Mouse (Mus musculus) midbrain, embryonic 13.5 days (tissue): ENCODE measurements at regions not wholly inside any gene's neighbourhood (a gene's known extent, or its start where the extent isn't known, plus 50 kb on each side); places are given as distances from the start of the nearest gene placed in this dataset.

Source experiments
- ATAC-seq: fragments of 200-750 bp; cut with Nextera tagmentation; 2 replicates; pipeline ENCODE4 v1.8.0; 2017; ENCODE audit warnings: mild to moderate bottlenecking, moderate TSS enrichment, moderate library complexity
- H3K27ac ChIP-seq: fragments of 300-500 bp; sonication (generic); 2 replicates; pipeline ENCODE4 v1.5.1; 2015; ENCODE audit warnings: inconsistent platforms, mild to moderate bottlenecking, moderate library complexity
- H3K27me3 ChIP-seq: fragments of 300-500 bp; sonication (generic); 2 replicates; pipeline ENCODE4 v1.6.1; 2015; ENCODE audit warnings: mild to moderate bottlenecking, inconsistent platforms
- H3K36me3 ChIP-seq: fragments of 300-500 bp; sonication (generic); 2 replicates; pipeline ENCODE4 v1.6.1; 2015; ENCODE audit warnings: mild to moderate bottlenecking, inconsistent platforms
- H3K4me1 ChIP-seq: fragments of 300-500 bp; sonication (generic); replicated peaks from 2 replicates; pipeline ENCODE4 v1.6.1; 2015; ENCODE audit warnings: inconsistent platforms
- H3K4me2 ChIP-seq: fragments of 300-500 bp; sonication (generic); replicated peaks from 2 replicates; pipeline ENCODE4 v1.6.1; 2015; ENCODE audit warnings: moderate library complexity, mild to moderate bottlenecking, inconsistent platforms
- H3K4me3 ChIP-seq: fragments of 300-500 bp; sonication (generic); replicated peaks from 2 replicates; pipeline ENCODE4 v1.5.1; 2015; ENCODE audit warnings: mild to moderate bottlenecking, inconsistent platforms
- H3K9ac ChIP-seq: fragments of 300-500 bp; sonication (generic); replicated peaks from 2 replicates; pipeline ENCODE4 v1.6.1; 2015; ENCODE audit warnings: mild to moderate bottlenecking, inconsistent platforms
- H3K9me3 ChIP-seq: fragments of 300-500 bp; sonication (generic); 2 replicates; pipeline ENCODE4 v1.6.1; 2016; ENCODE audit warnings: mild to moderate bottlenecking, inconsistent platforms
- WGBS: fragments of 180-500 bp; shearing (Covaris S2); methylation state at CpG from one replicate; pipeline ENCODE4 v1.1.7; 2015; 5-methylcytosine and 5-hydroxymethylcytosine counted together

- Histone ChIP-seq H3K36me3 (no peaks in the 10 kb centered on the region), H3K4me1 (0 out of 2 replicates have a peak, but pooled peaks cover 3% of the 10 kb centered on the region), H3K27me3 (no peaks in the 10 kb centered on the region), H3K4me3 (no peak overlapping the region), H3K9ac (no peak overlapping the region), H3K9me3 (no peaks in the 10 kb centered on the region), H3K27ac (no peak overlapping the region), H3K4me2 (no peak overlapping the region)
- WGBS = 84% methylated on average over 5 of the region's 5 CpGs
- ATAC-seq = no peak
Observed at GRCm38 (mm10) chr4:87451251-87451650, 221.0 kb upstream of the Slc24a2 start.

DNA sequence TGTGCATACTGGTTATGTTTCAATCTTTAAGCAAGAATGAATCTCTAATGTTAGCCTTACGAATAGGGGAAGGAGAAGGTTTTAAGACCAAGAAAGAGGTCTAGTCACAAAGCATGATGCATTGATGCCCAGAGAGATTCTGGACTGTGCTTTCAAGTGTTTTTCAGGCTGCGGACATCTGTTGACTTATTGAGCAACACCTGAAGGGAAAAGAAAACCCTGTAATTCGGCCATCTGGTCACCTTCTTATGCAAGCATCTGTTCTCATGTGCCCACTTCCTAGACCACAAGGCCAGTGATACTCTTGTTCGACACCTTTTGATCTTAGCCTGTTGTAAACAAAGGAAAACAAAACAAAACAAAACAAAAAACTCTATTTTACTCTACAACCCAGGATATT lies 218.1 kb upstream of the Slc24a2 start:
- 83% methylated on average over 4 of the region's 4 CpGs for WGBS
- Histone ChIP-seq H3K27me3 (no peaks in the 10 kb centered on the region), H3K36me3 (no peaks in the 10 kb centered on the region), H3K9ac (no peak overlapping the region), H3K27ac (no peak overlapping the region), H3K4me1 (0 out of 2 replicates have a peak, but pooled peaks cover 3% of the 10 kb centered on the region), H3K4me3 (no peak overlapping the region), H3K9me3 (no peaks in the 10 kb centered on the region), H3K4me2 (no peak overlapping the region)
- no peak for ATAC-seq

DNA sequence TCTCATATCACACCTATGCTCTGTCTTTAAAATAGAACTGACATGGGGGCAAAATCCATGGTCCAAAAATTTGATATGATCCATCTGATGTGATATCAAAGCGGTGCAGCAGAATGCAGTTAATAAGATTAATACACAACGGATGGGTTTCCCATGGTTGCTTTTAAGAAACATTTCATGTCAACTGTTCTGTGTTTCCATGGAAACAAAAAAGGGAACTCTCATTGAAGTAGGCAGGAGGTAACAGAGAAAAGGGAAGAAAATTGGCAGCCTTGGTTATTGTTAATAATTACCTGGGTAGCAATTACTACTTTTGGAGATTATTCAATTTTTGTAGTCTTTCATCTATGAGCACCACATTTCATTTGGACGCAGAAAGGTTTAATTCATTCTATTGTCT lies 216.6 kb upstream of the Slc24a2 start:
- Histone ChIP-seq H3K27ac (no peak overlapping the region), H3K9ac (no peak overlapping the region), H3K9me3 (no peaks in the 10 kb centered on the region), H3K4me3 (no peak overlapping the region), H3K36me3 (no peaks in the 10 kb centered on the region), H3K4me2 (no peak overlapping the region), H3K4me1 (0 out of 2 replicates have a peak, but pooled peaks cover 3% of the 10 kb centered on the region), H3K27me3 (no peaks in the 10 kb centered on the region)
- 59% methylated on average over 3 of the region's 3 CpGs for WGBS
- ATAC-seq = no peak

DNA sequence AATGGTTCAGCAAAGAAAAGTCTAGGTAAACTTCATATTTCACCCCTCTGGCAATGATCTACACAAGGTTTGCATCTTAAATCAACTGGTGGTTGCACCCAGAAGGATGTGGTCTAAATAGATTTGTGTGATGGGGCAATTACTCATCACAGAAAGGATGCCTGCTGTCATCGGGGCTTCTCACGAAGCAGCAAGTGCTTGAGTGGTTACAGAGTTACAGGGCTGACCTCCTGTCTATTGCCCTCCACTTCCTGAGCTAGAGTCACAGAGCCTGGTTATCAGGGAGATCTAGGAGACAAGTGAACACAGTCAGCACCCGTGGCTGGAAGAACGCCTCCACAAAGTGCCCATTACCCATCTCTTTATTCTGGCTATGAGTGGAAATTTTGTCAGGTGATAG lies 203.9 kb upstream of the Slc24a2 start:
- Histone ChIP-seq H3K4me1 (no peaks in the 10 kb centered on the region), H3K27me3 (no peaks in the 10 kb centered on the region), H3K9me3 (no peaks in the 10 kb centered on the region), H3K36me3 (no peaks in the 10 kb centered on the region), H3K4me2 (no peak overlapping the region), H3K9ac (no peak overlapping the region), H3K4me3 (no peak overlapping the region), H3K27ac (no peak overlapping the region)
- 90% methylated on average over 4 of the region's 4 CpGs for WGBS
- ATAC-seq = no peak

- WGBS = 76% methylated on average over 3 of the region's 3 CpGs
Observed at GRCm38 (mm10) chr4:87428374-87428773, 198.1 kb upstream of the Slc24a2 start.

GRCm38 (mm10) chr4:87424066-87424465 lies 193.8 kb upstream of the Slc24a2 start:
- Histone ChIP-seq H3K9me3 (no peaks in the 10 kb centered on the region), H3K27ac (no peak overlapping the region), H3K4me3 (no peak overlapping the region), H3K4me1 (peaks cover 12% of the 10 kb centered on the region), H3K4me2 (no peak overlapping the region), H3K27me3 (no peaks in the 10 kb centered on the region), H3K36me3 (no peaks in the 10 kb centered on the region), H3K9ac (no peak overlapping the region)
- ATAC-seq = no peak
- WGBS = 94% methylated on average over 1 of the region's 1 CpGs

More at GRCm38 (mm10) chr4:87428374-87428773, 198.1 kb upstream of the Slc24a2 start:
- ATAC-seq = no peak
- Histone ChIP-seq H3K9ac (no peak overlapping the region), H3K27me3 (no peaks in the 10 kb centered on the region), H3K9me3 (no peaks in the 10 kb centered on the region), H3K4me2 (no peak overlapping the region), H3K27ac (no peak overlapping the region), H3K36me3 (no peaks in the 10 kb centered on the region), H3K4me3 (no peak overlapping the region), H3K4me1 (no peaks in the 10 kb centered on the region)

DNA sequence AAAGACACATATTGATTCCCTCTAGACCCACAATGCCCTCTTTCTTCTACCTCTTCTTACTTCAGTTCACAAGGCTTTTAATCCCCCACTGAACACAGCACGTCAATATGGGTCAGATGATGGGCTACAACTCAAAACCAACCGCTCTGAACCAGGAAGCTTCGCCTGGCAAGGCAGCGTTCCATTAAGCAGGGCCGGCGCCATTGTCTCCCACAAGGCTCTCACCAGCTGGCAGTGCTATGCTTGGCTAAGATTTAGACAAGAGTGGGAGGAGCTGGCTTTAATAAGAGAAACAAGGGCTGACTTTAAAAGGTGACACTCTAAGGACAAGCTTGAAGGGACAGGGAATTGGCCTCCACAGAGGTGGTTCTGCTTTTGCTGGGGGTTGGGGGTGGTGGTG lies 192.3 kb upstream of the Slc24a2 start:
- H3K4me2 ChIP-seq = no peak overlapping the region
- no peaks in the 10 kb centered on the region for H3K9me3 ChIP-seq
- no peaks in the 10 kb centered on the region for H3K27me3 ChIP-seq
- WGBS = 13% methylated on average over 6 of the region's 6 CpGs
- H3K4me3 ChIP-seq = no peak overlapping the region
- peaks cover 12% of the 10 kb centered on the region for H3K4me1 ChIP-seq
- no peak overlapping the region for H3K9ac ChIP-seq
- H3K36me3 ChIP-seq = no peaks in the 10 kb centered on the region
- no peak overlapping the region for H3K27ac ChIP-seq
- peak; percentile 63 for ATAC-seq

DNA sequence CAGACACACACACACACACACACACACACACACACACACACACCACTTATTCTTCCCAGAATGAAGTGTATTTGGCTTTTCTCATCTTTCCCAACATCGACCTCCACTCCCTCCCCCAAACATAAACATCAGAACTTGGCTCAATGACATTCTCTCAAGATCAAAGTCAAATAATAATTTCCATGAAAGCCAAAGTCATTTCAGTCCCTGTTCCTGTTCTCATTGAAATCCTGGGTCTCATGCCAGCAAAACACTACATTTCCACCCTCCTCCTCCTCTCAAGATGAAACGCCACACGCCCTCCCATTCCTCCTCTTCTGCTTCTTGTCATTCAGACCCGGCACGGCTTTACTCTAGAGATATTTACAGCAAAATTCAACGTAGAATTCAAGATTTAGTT lies 173.1 kb upstream of the Slc24a2 start:
- H3K27me3 ChIP-seq = no peaks in the 10 kb centered on the region
- no peaks in the 10 kb centered on the region for H3K9me3 ChIP-seq
- H3K4me3 ChIP-seq = no peak overlapping the region
- H3K27ac ChIP-seq = no peak overlapping the region
- no peaks in the 10 kb centered on the region for H3K36me3 ChIP-seq
- 64% methylated on average over 6 of the region's 6 CpGs for WGBS
- H3K9ac ChIP-seq = no peak overlapping the region
- H3K4me1 ChIP-seq = peaks cover 13% of the 10 kb centered on the region
- no peak overlapping the region for H3K4me2 ChIP-seq
- no peak for ATAC-seq

DNA sequence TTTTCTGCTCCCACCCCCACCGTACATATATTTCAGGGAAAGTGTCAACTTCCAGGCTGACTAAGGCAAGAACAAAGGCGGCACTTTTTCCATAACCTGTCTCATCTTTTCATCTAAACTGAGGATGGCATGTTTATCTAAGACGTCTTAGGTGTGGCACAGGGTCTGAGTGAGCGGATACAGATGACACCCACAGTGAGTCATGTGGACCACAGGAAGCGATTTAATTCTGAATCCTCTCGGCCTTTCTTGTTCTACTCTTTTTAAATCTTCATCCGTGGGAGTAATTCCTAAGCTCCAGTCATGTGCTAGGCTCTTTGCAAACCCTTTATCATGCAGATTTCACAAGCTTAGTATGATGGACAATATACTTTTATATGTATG lies 171.9 kb upstream of the Slc24a2 start:
- no peaks in the 10 kb centered on the region for H3K9me3 ChIP-seq
- no peaks in the 10 kb centered on the region for H3K27me3 ChIP-seq
- peak; percentile 53; the same call in 1 of the 2 replicates for ATAC-seq
- H3K36me3 ChIP-seq = no peaks in the 10 kb centered on the region
- H3K9ac ChIP-seq = no peak overlapping the region
- H3K4me1 ChIP-seq = peaks cover 13% of the 10 kb centered on the region
- 51% methylated on average over 7 of the region's 7 CpGs for WGBS
- H3K27ac ChIP-seq = no peak overlapping the region
- no peak overlapping the region for H3K4me2 ChIP-seq
- no peak overlapping the region for H3K4me3 ChIP-seq

DNA sequence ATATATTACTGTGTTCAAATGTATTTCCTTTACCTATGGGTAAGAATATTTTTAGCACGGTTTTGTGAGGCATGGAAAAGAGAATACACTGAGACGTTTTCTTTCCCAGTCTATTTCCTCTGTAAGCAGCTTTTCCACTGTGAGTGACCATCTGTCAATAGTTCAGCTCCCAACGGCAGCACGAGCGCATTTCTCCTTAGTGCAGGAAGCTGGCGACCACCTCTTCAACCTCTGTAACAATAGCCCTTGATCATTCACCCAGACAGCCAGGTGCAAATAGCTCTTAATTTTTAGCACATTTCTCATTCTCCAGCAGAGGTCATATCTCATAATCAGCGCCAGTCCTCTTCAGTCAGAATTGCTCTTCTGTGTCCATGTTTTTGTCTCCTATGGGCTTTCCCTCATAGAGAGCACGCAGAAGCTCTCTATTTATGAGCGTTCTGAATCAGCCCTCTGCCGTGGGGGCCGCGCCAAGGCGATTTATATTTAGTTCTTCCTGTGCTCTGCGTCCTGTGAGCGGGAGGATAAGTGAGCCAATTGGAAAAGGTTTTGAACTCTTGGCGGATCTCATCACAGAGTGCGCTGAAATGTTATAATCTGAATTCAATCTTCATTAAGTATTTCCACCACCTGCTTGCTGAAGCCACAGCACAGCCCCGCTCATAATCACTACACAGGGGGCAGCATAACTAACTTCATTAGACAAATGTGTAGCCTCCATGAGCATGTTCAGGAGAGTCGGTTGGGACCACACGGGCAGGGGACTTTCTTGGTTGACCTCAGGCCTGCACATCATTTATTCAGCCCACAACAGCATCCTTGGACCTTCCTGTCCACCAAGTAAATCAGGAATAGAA lies 171.3 kb upstream of the Slc24a2 start:
- Histone ChIP-seq H3K36me3 (no peaks in the 10 kb centered on the region), H3K27me3 (no peaks in the 10 kb centered on the region), H3K9me3 (no peaks in the 10 kb centered on the region), H3K4me2 (peak overlapping the region; percentile 25; the same call in 1 of the 2 replicates), H3K4me3 (no peak overlapping the region), H3K27ac (no peak overlapping the region; the same call in 1 of the 2 replicates), H3K4me1 (peaks cover 13% of the 10 kb centered on the region), H3K9ac (no peak overlapping the region)
- peak; percentile 85 for ATAC-seq
- 46% methylated on average over 20 of the region's 20 CpGs for WGBS

- Histone ChIP-seq H3K27ac (no peak overlapping the region), H3K27me3 (no peaks in the 10 kb centered on the region), H3K4me3 (no peak overlapping the region), H3K9me3 (no peaks in the 10 kb centered on the region), H3K9ac (no peak overlapping the region), H3K4me1 (peaks cover 19% of the 10 kb centered on the region), H3K36me3 (no peaks in the 10 kb centered on the region), H3K4me2 (no peak overlapping the region)
- peak; percentile 20; the same call in 1 of the 2 replicates for ATAC-seq
- WGBS = 60% methylated on average over 3 of the region's 3 CpGs
Observed at GRCm38 (mm10) chr4:87386835-87387234, 156.6 kb upstream of the Slc24a2 start.

- Histone ChIP-seq H3K36me3 (no peaks in the 10 kb centered on the region), H3K4me2 (0 out of 2 replicates have a peak overlapping the region, but pooled peaks have one; percentile 11), H3K9ac (no peak overlapping the region), H3K27ac (no peak overlapping the region), H3K4me1 (peaks cover 19% of the 10 kb centered on the region), H3K9me3 (no peaks in the 10 kb centered on the region), H3K27me3 (no peaks in the 10 kb centered on the region), H3K4me3 (no peak overlapping the region)
- WGBS = 10% methylated on average over 9 of the region's 9 CpGs
- ATAC-seq = peak; percentile 75; the same call in 1 of the 2 replicates
Observed at GRCm38 (mm10) chr4:87386271-87386670, 156.0 kb upstream of the Slc24a2 start.
